Mouse (Mus musculus) layer of hippocampus, adult 2 months (tissue): ENCODE measurements around the gene Fbxo41. TPM values are rescaled to one million over a fixed set of nuclear protein-coding genes. Genes with fewer than 3 reads are reported as not detected.

Experiments used
- DNase-seq, 2 experiments: peaks; one replicate each; pipeline ENCODE4 v3.0.0; 2022; ENCODE audit warnings: low spot score in 2 of 2
- H3K27ac ChIP-seq: fragments of 200-600 bp; 2 replicates; pipeline ENCODE4 v1.8.1; 2022
- H3K4me3 ChIP-seq: fragments of 200-600 bp; 2 replicates; pipeline ENCODE4 v1.8.1; 2022; ENCODE audit warnings: mild to moderate bottlenecking
- CTCF ChIP-seq: fragments of 200-600 bp; conservative IDR thresholded peaks from 2 replicates; pipeline ENCODE4 v1.8.1; 2022; ENCODE audit warnings: antibody characterized with exemption, mild to moderate bottlenecking, moderate library complexity
- total RNA-seq, 2 experiments: library from RNA; stranded (reverse); gene quantifications; 2 replicates each; pipeline ENCODE4 v1.2.3; 2021

Fbxo41 gene
- total RNA-seq, 2 experiments from 2014 or later, result 84.7 to 90.8 TPM

DNA sequence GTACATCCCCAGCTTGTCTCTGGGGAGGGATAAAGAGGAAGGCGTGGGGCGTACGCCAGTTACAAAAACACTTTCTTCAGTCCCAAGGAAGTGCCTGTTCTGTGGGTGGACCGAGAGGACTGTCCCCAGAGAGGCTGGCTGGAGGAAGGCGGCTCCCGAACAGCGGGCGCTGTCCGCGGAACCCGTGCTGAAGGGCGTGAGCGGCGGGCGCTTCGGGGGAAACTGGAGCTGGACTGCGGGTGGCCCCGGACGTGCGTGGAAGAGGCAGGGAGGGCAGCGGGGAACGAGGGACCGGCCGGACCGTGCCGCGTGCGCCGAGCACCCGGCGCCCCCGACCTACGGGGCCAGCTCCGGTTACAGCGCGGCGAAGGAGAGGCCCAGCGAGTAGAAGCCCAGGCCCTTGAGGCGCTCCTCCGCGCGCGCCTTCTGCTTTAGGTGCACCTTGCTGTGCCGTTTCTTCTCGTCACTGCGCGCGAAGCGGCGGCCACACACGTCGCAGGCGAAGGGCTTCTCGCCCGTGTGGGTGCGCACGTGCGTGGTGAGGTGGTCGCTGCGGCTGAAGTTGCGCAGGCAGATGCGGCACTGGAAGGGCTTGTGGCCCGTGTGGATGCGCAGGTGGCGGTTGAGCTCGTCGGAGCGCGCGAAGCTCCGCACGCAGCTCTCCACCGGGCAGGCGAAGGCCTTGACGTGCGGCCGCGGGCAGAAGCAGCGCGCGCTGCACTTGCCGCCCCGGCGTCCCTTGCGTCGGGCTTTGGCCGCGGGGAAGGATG lies 8.7 kb upstream of the Fbxo41 start:
- Histone ChIP-seq H3K4me3 (peak overlapping the region; percentile 63), H3K27ac (peak overlapping the region; percentile 93)
- DNase-seq, result no peak
- TF ChIP-seq CTCF, result no peak

GRCm38 (mm10) chr6:85510476-85510875 lies 7.7 kb upstream of the Fbxo41 start:
- DNase-seq, result peak; percentile 84 to 86
- TF ChIP-seq CTCF, result peak; percentile 84
- Histone ChIP-seq H3K4me3 (no peak overlapping the region), H3K27ac (no peak overlapping the region; the same call in 1 of the 2 replicates)

DNA sequence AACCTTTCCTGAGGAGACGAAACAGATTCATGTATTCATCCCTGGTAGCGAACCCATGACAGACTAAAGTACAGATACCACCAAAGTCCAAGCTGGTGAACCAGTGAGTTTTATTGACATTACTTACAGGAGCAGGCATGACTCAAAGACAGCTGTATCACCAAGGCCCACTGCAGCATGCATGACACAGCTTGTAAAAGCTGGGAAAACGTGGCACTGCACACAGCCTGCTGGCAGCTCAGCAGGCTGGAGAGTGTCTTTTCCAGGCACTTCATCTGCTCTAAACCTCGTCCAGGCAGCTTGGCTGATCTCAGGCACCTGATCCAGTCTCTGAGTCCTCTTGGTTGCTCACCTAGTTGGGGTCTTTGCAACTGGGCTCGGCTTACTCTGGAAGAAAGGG lies 5.8 kb upstream of the Fbxo41 start:
- peak overlapping the region; percentile 39; the same call in 1 of the 2 replicates for H3K27ac ChIP-seq
- no peak overlapping the region for H3K4me3 ChIP-seq
- DNase-seq, result no peak
- no peak for TF ChIP-seq CTCF

- TF ChIP-seq CTCF, result no peak
- no peak for DNase-seq
- no peak overlapping the region for H3K4me3 ChIP-seq
- peak overlapping the region; percentile 99 for H3K27ac ChIP-seq
These were observed 2.1 kb upstream of the Fbxo41 start for GRCm38 (mm10) chr6:85504908-85505307.

- no peak for TF ChIP-seq CTCF
- peak overlapping the region; percentile 92 for H3K4me3 ChIP-seq
- DNase-seq, result no peak
- peak overlapping the region; percentile 99 for H3K27ac ChIP-seq
These were observed 487 bp downstream of the Fbxo41 start for GRCm38 (mm10) chr6:85502103-85502910.

DNA sequence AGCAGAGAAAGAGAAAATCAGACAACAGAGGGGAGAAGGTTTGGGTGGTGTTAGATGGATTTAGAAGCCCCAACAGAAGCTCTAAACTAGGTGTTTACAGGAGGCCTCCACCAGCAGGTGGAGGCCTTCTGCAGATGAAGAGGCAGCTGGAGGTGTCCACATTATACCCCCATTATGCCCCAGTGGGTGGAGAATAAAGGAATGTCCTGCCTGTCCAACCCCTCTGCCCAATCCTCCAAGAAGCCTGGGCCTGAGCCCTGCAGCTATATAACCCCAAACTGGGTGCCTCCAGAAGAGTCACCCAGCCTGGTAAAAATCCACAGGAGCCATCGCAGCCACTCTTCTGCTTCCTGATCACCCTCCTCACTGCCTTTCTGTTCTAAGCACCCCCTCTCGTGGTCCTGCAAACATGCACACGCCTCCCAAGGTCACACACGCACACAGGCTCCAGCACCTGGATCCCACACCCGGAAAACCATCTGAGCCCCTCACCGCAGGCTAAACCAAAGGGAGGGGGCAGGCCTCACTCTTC lies 1.2 kb downstream of the Fbxo41 start:
- DNase-seq, result no peak
- peak; percentile 48 for TF ChIP-seq CTCF
- H3K4me3 ChIP-seq, result peak overlapping the region; percentile 92
- peak overlapping the region; percentile 99 for H3K27ac ChIP-seq

- Histone ChIP-seq H3K27ac (0 out of 2 replicates have a peak overlapping the region, but pooled peaks have one; percentile 18), H3K4me3 (peak overlapping the region; percentile 92; the same call in 1 of the 2 replicates)
- DNase-seq, result no peak
- TF ChIP-seq CTCF, result no peak
These were observed 2.4 kb downstream of the Fbxo41 start for GRCm38 (mm10) chr6:85500416-85500815.

DNA sequence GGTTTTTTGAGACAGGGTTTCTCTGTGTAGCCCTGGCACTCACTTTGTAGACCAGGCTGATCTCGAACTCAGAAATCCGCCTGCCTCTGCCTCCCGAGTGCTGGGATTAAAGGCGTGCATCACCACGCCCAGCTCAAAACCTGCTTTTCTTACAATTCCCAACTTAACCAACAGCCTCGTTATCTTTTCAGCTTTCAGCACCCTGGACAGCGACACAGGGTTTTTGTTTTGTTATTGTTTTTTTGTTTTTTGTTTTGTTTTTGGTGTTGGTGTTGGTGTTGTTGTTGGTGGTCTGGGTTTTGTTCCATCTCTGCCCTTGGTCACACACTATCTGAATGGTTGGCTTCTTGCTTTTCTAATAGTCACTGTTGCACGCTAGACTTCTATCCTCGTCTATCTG lies 4.6 kb downstream of the Fbxo41 start:
- no peak for DNase-seq
- Histone ChIP-seq H3K4me3 (no peak overlapping the region), H3K27ac (no peak overlapping the region)
- no peak for TF ChIP-seq CTCF

DNA sequence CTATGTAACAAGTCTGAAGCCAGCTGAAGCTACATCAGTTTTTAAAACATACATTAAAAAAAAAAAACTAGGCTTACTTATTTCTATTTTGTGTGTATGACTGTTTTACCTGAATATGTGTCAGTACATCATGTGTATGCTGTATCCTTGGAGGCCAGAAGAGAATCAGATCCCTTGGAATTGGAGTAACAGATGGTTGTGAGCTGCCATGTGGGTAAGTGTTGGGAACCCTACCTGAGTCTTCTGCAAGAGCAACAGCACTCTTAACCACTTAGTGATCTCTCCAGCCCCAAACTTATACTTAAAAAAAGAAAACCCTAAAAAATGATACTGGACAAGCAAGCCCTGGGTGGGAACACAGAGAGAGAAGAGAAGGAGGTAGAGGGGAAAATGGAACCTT lies 5.8 kb downstream of the Fbxo41 start:
- no peak for TF ChIP-seq CTCF
- Histone ChIP-seq H3K27ac (no peak overlapping the region), H3K4me3 (no peak overlapping the region)
- DNase-seq, result no peak

DNA sequence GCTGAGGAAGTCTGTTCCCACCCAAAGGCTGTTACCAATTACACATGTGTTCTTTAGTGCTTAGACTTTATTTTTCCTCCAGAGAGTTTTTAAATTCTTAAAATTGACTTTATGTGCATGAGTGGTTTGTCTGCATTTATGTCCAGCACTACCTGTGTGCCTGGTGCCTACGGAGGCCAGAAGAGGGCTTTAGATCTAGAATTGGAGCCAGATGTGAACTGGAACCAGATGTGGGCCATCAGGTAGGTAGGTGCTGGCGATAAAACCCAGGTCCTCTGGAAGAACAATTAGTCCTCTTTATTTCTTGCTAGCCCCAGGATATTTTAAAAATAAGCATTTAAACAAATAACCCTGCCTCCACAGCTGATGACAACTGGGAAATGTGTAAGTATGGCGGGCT lies 11.2 kb downstream of the Fbxo41 start:
- DNase-seq, result no peak
- TF ChIP-seq CTCF, result no peak
- Histone ChIP-seq H3K4me3 (no peak overlapping the region), H3K27ac (no peak overlapping the region)

DNA sequence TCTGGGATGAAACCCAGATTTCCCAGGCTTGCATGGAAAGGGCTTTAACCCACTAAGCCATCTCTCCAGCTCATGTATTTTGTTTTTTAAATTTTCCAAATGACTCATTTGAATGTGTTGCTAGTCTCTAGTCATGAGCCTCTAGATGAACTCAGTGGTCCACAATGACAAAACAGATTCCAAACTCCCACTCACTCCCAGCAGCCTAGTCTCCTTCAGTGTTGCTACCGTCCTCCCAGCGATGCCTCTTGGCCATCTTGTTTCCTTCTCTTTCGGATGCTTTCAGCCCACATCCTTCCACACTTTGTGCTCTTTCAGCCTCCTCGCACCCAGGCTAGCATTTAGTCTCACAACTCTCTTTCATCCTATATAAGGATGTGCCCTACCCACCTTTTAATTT lies 12.5 kb downstream of the Fbxo41 start:
- H3K4me3 ChIP-seq, result no peak overlapping the region
- no peak for TF ChIP-seq CTCF
- H3K27ac ChIP-seq, result peak overlapping the region; percentile 5; the same call in 1 of the 2 replicates
- no peak for DNase-seq

DNA sequence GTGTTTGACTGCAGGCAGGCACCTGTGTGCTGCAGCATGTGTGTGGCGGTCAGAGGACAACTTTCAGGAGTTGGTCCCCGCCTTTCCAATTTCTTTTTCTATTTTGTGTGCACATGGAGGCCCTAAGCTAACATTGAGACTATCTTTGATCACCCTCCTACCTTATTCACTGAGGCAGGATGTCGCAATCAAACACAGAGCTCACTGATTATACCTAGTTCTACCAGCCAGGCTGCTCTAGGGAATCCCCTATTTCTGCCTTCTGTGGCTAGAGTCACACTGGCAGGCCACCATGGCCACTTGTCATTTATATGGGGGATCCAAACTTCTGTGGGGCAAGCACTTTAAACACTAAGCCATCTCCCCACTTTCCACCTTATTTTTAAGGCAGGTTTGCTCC lies 13.1 kb downstream of the Fbxo41 start:
- Histone ChIP-seq H3K4me3 (no peak overlapping the region), H3K27ac (0 out of 2 replicates have a peak overlapping the region, but pooled peaks have one; percentile 5)
- DNase-seq, result no peak
- TF ChIP-seq CTCF, result no peak

- no peak for TF ChIP-seq CTCF
- Histone ChIP-seq H3K27ac (no peak overlapping the region), H3K4me3 (no peak overlapping the region)
- DNase-seq, result no peak
These were observed 14.3 kb downstream of the Fbxo41 start for GRCm38 (mm10) chr6:85488510-85488909.
